Comparison of ENCODE assay signal across 22 mouse cellular contexts in the genomic region with DNA sequence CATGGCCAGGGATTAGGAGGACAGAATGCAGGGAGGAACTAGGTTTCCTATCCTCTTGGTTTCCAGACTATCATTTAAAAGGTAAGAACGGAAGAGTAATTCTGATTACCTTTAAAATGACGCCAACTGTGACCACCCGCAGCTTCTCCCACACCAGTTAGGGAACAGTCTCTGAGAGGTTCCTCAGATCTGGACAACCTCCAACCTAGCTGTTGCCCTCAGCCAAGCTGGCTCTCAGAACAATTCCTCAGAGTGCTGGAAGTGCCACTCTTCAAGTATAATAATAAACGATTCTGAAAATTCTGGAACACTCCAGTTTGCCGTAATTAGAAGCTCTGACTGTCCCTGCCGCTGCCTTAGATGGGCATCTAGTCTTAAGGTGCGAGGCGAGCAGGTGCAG. TPM values are rescaled to one million over a fixed set of nuclear protein-coding genes. Genes with fewer than 3 reads are reported as not detected.
DNase-seq lines count a peak whose midpoint lies in the region; ATAC-seq and TF ChIP-seq lines count a peak whose summit lies in the region.
"Had no signal": no experiment of that assay in that cellular context is flagged by ENCODE, and none has a peak within 500 bp of the region (broad histone marks: within the 10 kb centered on the region; RNA-seq: fewer than 3 reads in every experiment).

No protein-coding gene starts in this region.

- peaks cover under 1% of the 10 kb centered on the region for H3K4me1 ChIP-seq in liver, postnatal 0 days (ENCODE audit: insufficient read depth)
- H3K4me1 ChIP-seq in forebrain, embryonic 10.5 days, result peaks cover 9% of the 10 kb centered on the region
- H3K4me1 ChIP-seq in midbrain, postnatal 0 days (ENCODE audit: insufficient read depth, low read length), result no peaks in the 10 kb centered on the region
- H3K4me1 ChIP-seq: heart, embryonic 13.5 days; limb, embryonic 12.5 days had no signal

- no peak overlapping the region for H3K9ac ChIP-seq in liver, postnatal 0 days (replicated peaks)
- no peak overlapping the region for H3K9ac ChIP-seq in midbrain, postnatal 0 days (replicated peaks; ENCODE audit: low read length, poor library complexity, severe bottlenecking)
- H3K9ac ChIP-seq: embryonic facial prominence, embryonic 15.5 days; forebrain, postnatal 0 days; heart, embryonic 13.5 days; limb, embryonic 12.5 days; liver, embryonic 12.5 days had no signal

- peaks cover 16% of the 10 kb centered on the region for H3K36me3 ChIP-seq in liver, postnatal 0 days (replicated peaks; ENCODE audit: insufficient read depth, low read length)
- peaks cover 44% of the 10 kb centered on the region for H3K36me3 ChIP-seq in forebrain, embryonic 10.5 days (replicated peaks)
- H3K36me3 ChIP-seq in midbrain, postnatal 0 days (ENCODE audit: insufficient read depth, low read length), result peaks cover 16% of the 10 kb centered on the region

- no peaks in the 10 kb centered on the region for H3K27me3 ChIP-seq in liver, postnatal 0 days (ENCODE audit: insufficient read depth, low read length)
- no peaks in the 10 kb centered on the region for H3K27me3 ChIP-seq in forebrain, embryonic 10.5 days (ENCODE audit: poor library complexity, severe bottlenecking)
- H3K27me3 ChIP-seq in midbrain, postnatal 0 days (ENCODE audit: insufficient read depth, low read length), result no peaks in the 10 kb centered on the region
- H3K27me3 ChIP-seq: embryonic facial prominence, embryonic 15.5 days; heart, embryonic 13.5 days; limb, embryonic 12.5 days; liver, embryonic 12.5 days had no signal

- 92% methylated on average over 8 of the region's 8 CpGs for WGBS in liver, postnatal 0 days (ENCODE audit: insufficient replicate concordance)
- 94% methylated on average over 8 of the region's 8 CpGs for WGBS in forebrain, embryonic 10.5 days
- WGBS in midbrain, postnatal 0 days, result 90% methylated on average over 8 of the region's 8 CpGs

- H3K4me2 ChIP-seq in liver, postnatal 0 days (ENCODE audit: low read depth, low read length), result no peak overlapping the region
- H3K4me2 ChIP-seq in midbrain, postnatal 0 days (ENCODE audit: low read depth, low read length, poor library complexity, severe bottlenecking), result no peak overlapping the region
- H3K4me2 ChIP-seq: embryonic facial prominence, embryonic 15.5 days; heart, embryonic 13.5 days; limb, embryonic 12.5 days; liver, embryonic 12.5 days had no signal

- no peak for TF ChIP-seq CTCF in liver, postnatal 0 days (IDR thresholded peaks at IDR 0.05; ENCODE audit: low read depth)
- no peak for TF ChIP-seq CTCF in midbrain, postnatal 0 days (IDR thresholded peaks at IDR 0.05)

- no peaks in the 10 kb centered on the region for H3K9me3 ChIP-seq in liver, postnatal 0 days (ENCODE audit: low read length)
- H3K9me3 ChIP-seq in forebrain, embryonic 10.5 days, result no peaks in the 10 kb centered on the region
- H3K9me3 ChIP-seq in midbrain, postnatal 0 days (ENCODE audit: low read length), result no peaks in the 10 kb centered on the region
- H3K9me3 ChIP-seq: embryonic facial prominence, embryonic 15.5 days; heart, embryonic 13.5 days; limb, embryonic 12.5 days; liver, embryonic 12.5 days had no signal

- ATAC-seq in liver, postnatal 0 days, result no peak
- ATAC-seq in midbrain, postnatal 0 days (ENCODE audit: low FRiP score), result no peak
- ATAC-seq: forebrain, postnatal 0 days; liver, embryonic 12.5 days had no signal

- DNase-seq in heart, postnatal 4 days, result peak; percentile 14
- DNase-seq in heart, adult 18-20 months, result no peak
- peak; percentile 53 to 59 for DNase-seq in cerebellum, adult 18-20 months
- peak; percentile 70 to 71 for DNase-seq in cerebellum, postnatal 10 days
- peak; percentile 37 for DNase-seq in lung, postnatal 10 days
- no peak for DNase-seq in liver, postnatal 0 days
- no peak for DNase-seq in forebrain, embryonic 10.5 days (ENCODE audit: extremely low spot score, low spot score)
- no peak for DNase-seq in midbrain, postnatal 0 days (ENCODE audit: low spot score)
- DNase-seq: adrenal gland, postnatal 36 days; B cell, adult 2 months; embryo, embryonic 11 days; forebrain, postnatal 0 days; gastrocnemius, adult 2 months; heart, adult 11 months; kidney, postnatal 10 days; layer of hippocampus, adult 9-11 months had no signal

- H3K4me3 ChIP-seq in liver, postnatal 0 days (ENCODE audit: low read depth, low read length), result no peak overlapping the region
- no peak overlapping the region for H3K4me3 ChIP-seq in forebrain, embryonic 10.5 days
- no peak overlapping the region for H3K4me3 ChIP-seq in midbrain, postnatal 0 days (ENCODE audit: low read depth, low read length)
- H3K4me3 ChIP-seq: embryonic facial prominence, embryonic 15.5 days; gastrocnemius, adult 2 months; heart, embryonic 13.5 days; limb, embryonic 12.5 days; liver, embryonic 12.5 days had no signal

- no peak overlapping the region for H3K27ac ChIP-seq in liver, postnatal 0 days (ENCODE audit: low read depth)
- H3K27ac ChIP-seq in forebrain, embryonic 10.5 days, result no peak overlapping the region
- no peak overlapping the region for H3K27ac ChIP-seq in midbrain, postnatal 0 days (ENCODE audit: low read depth, low read length)
- H3K27ac ChIP-seq: embryonic facial prominence, embryonic 15.5 days; gastrocnemius, adult 2 months; heart, embryonic 13.5 days; limb, embryonic 12.5 days; liver, embryonic 12.5 days had no signal

- no peak for TF ChIP-seq EP300 in liver, postnatal 0 days (IDR thresholded peaks at IDR 0.05; ENCODE audit: low read depth)

RNA-seq across cellular contexts. Expression of gene Srprb, which starts 16.0 kb away (rescaled TPM):
- 10 to 100 TPM; 24.9 to 26.7 TPM for total RNA-seq in heart, postnatal 4 days (2021)
- 10 to 100 TPM; 19.3 to 23.4 TPM for total RNA-seq in heart, adult 18-20 months (2021)
- 10.1 and 10.8 TPM in 2 replicates for polyA plus RNA-seq in liver, postnatal 0 days (2015; fragmentation: Nextera tagmentation; extraction: Ambion mirVana)
- polyA plus RNA-seq in forebrain, embryonic 10.5 days (2016; fragmentation: Nextera tagmentation; extraction: Ambion mirVana), result 62.1 and 66.9 TPM in 2 replicates
- total RNA-seq in midbrain, postnatal 0 days (2014; rRNA removed), result 50.7 and 52.5 TPM in 2 replicates
- polyA plus RNA-seq in midbrain, postnatal 0 days (2015; fragmentation: Nextera tagmentation; extraction: Ambion mirVana), result 44.5 and 49.7 TPM in 2 replicates

RNA-seq across cellular contexts. Expression of gene Gm20425, which starts 44.2 kb away (rescaled TPM):
- total RNA-seq in heart, postnatal 4 days (2021), result 1 to 10 TPM; 4.9 to 6.7 TPM
- 1 to 10 TPM; 5.5 to 6.7 TPM for total RNA-seq in heart, adult 18-20 months (2021)
- polyA plus RNA-seq in liver, postnatal 0 days (2015; fragmentation: Nextera tagmentation; extraction: Ambion mirVana), result 5.1 and 6.1 TPM in 2 replicates
- not detected in 2 replicates for polyA plus RNA-seq in forebrain, embryonic 10.5 days (2016; fragmentation: Nextera tagmentation; extraction: Ambion mirVana)
- total RNA-seq in midbrain, postnatal 0 days (2014; rRNA removed), result 3.0 TPM in 1 of 2 replicates, not detected in the other
- 2.1 and 4.5 TPM in 2 replicates for polyA plus RNA-seq in midbrain, postnatal 0 days (2015; fragmentation: Nextera tagmentation; extraction: Ambion mirVana)
- total RNA-seq: forebrain, postnatal 0 days; hematopoietic stem cell, adult 5-6 weeks had no signal
- polyA plus RNA-seq: heart, embryonic 13.5 days; neural tube, embryonic 11.5 days had no signal

RNA-seq across cellular contexts. Expression of gene Trf, which starts 44.3 kb away (rescaled TPM):
- total RNA-seq in heart, postnatal 4 days (2021), result 10 to 100 TPM; 19.2 to 21.1 TPM
- total RNA-seq in heart, adult 18-20 months (2021), result 10 to 100 TPM; 44.2 to 67.1 TPM
- polyA plus RNA-seq in liver, postnatal 0 days (2015; fragmentation: Nextera tagmentation; extraction: Ambion mirVana), result 28,598 and 33,336 TPM in 2 replicates
- 11.9 and 14.2 TPM in 2 replicates for polyA plus RNA-seq in forebrain, embryonic 10.5 days (2016; fragmentation: Nextera tagmentation; extraction: Ambion mirVana)
- 14.2 and 29.9 TPM in 2 replicates for total RNA-seq in midbrain, postnatal 0 days (2014; rRNA removed)
- 22.5 and 22.7 TPM in 2 replicates for polyA plus RNA-seq in midbrain, postnatal 0 days (2015; fragmentation: Nextera tagmentation; extraction: Ambion mirVana)

Comparison
In these comparisons a context has a peak if more than half of its experiments do, and no peak if none do; other contexts are left out.
1. DNase-seq: peak in heart, postnatal 4 days (single experiment), cerebellum, adult 18-20 months (2 of 2), cerebellum, postnatal 10 days (2 of 2) and lung, postnatal 10 days (single experiment); none in heart, adult 18-20 months (0 of 2), liver, postnatal 0 days (single experiment), forebrain, embryonic 10.5 days (single experiment) and midbrain, postnatal 0 days (single experiment).